Mouse (Mus musculus) megakaryocyte, embryonic 14.5 days (primary cell): ENCODE results near the gene Cpox.

Experiments used
- FLI1 ChIP-seq: IDR thresholded peaks from 2 replicates; pipeline ENCODE4 v1.6.1; 2012; ENCODE audit warnings: low read length, inconsistent platforms, mixed read lengths
- GATA1 ChIP-seq: IDR thresholded peaks from 3 replicates; pipeline ENCODE4 v1.6.1; 2012; ENCODE audit warnings: mixed read lengths, low read length, inconsistent platforms, borderline replicate concordance

GRCm38 (mm10) chr16:58635866-58636265, 34.2 kb upstream of the Cpox start:
- TF ChIP-seq GATA1 (no peak), FLI1 (no peak)
